10 mouse cellular contexts compared by ENCODE assay signal in the genomic region with DNA sequence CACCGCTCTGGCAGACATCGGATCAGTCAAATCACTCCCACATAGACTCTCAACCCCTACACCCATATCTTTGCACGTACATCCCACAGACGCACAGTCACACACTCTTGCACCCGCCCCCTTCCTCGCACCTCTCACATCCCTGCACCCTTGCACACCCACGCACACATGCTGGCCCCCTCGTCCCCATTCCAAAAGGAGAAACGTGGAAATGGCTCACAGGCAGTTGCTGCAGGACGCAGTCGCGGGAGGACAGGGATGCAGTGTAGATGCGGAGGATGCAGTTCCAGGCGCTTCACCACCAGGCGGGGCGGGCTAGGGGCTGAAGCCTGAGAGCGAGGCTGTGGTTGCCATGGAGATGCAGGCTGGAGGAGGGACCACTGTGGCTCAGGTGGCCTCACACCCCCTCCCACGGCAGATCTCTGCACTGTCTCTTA. TPM values are rescaled to one million over a fixed set of nuclear protein-coding genes. Genes with fewer than 3 reads are reported as not detected.
DNase-seq lines count a peak whose midpoint lies in the region; ATAC-seq and TF ChIP-seq lines count a peak whose summit lies in the region.
"Had no signal": no experiment of that assay in that cellular context is flagged by ENCODE, and none has a peak within 500 bp of the region (broad histone marks: within the 10 kb centered on the region; RNA-seq: fewer than 3 reads in every experiment).

TSS of gene Caly (minus strand) at position 307 of the 437 bp plus-strand sequence.

- peak; percentile 44 for DNase-seq in heart, postnatal 4 days
- DNase-seq in heart, postnatal 36 days = no peak
- DNase-seq in cerebellum, adult 11-12 months = peak; percentile 84
- DNase-seq in forebrain, embryonic 14.5 days (ENCODE audit: low spot score) = peak; percentile 94
- DNase-seq in layer of hippocampus, adult 2 months (ENCODE audit: low spot score in 2 of 2) = peak; percentile 91 to 94
- no peak for DNase-seq in liver, embryonic 14.5 days (ENCODE audit: low read depth in 3 of 3, low spot score in 3 of 3)
- peak; percentile 92 for DNase-seq in right cerebral cortex, postnatal 14 days
- DNase-seq in urinary bladder, postnatal 4 days (ENCODE audit: low spot score in 2 of 2) = no peak

- H3K27me3 ChIP-seq in forebrain, embryonic 14.5 days (replicated peaks; ENCODE audit: control insufficient read depth, insufficient read depth, low read length) = peaks cover 9% of the 10 kb centered on the region; the same call in 1 of the 2 replicates
- H3K27me3 ChIP-seq in liver, embryonic 14.5 days (ENCODE audit: control insufficient read depth, insufficient read depth, low read length) = peaks cover 33% of the 10 kb centered on the region

- H3K4me3 ChIP-seq in forebrain, embryonic 14.5 days (ENCODE audit: low read depth, low read length) = peak within 1 kb of the TSS; percentile 38
- H3K4me3 ChIP-seq in layer of hippocampus, adult 2 months = peak within 1 kb of the TSS; percentile 54
- no peak within 1 kb of the TSS for H3K4me3 ChIP-seq in liver, embryonic 14.5 days (ENCODE audit: insufficient read depth in 1 of 2, low read depth in 2 of 2, low read length in 2 of 2)

- WGBS in forebrain, embryonic 14.5 days = 3% methylated on average over 18 of the region's 18 CpGs
- WGBS in liver, embryonic 14.5 days (ENCODE audit: insufficient replicate concordance) = 7% methylated on average over 18 of the region's 18 CpGs

- H3K4me1 ChIP-seq in forebrain, embryonic 14.5 days (ENCODE audit: control insufficient read depth, insufficient read depth, low read length) = peaks cover 24% of the 10 kb centered on the region
- H3K4me1 ChIP-seq in liver, embryonic 14.5 days (replicated peaks; ENCODE audit: control insufficient read depth in 2 of 2, insufficient read depth in 2 of 2, low read length in 1 of 2) = no peaks in the 10 kb centered on the region

- no peaks in the 10 kb centered on the region for H3K9me3 ChIP-seq in forebrain, embryonic 14.5 days (replicated peaks; ENCODE audit: control insufficient read depth, low read length)
- H3K9me3 ChIP-seq in liver, embryonic 14.5 days (ENCODE audit: control insufficient read depth, low read length) = no peaks in the 10 kb centered on the region
- H3K9me3 ChIP-seq: G1E had no signal

- peak within 1 kb of the TSS; percentile 70 for H3K4me2 ChIP-seq in forebrain, embryonic 14.5 days (ENCODE audit: low read length)
- no peak within 1 kb of the TSS for H3K4me2 ChIP-seq in liver, embryonic 14.5 days (ENCODE audit: low read depth)

- H3K27ac ChIP-seq in forebrain, embryonic 14.5 days (ENCODE audit: low read depth, low read length) = peak within 1 kb of the TSS; percentile 85
- H3K27ac ChIP-seq in layer of hippocampus, adult 2 months = peak within 1 kb of the TSS; percentile 99
- H3K27ac ChIP-seq in liver, embryonic 14.5 days = no peak within 1 kb of the TSS

- TF ChIP-seq EP300 in liver, embryonic 14.5 days (IDR thresholded peaks at IDR 0.05; ENCODE audit: low read depth) = no peak

- TF ChIP-seq CTCF in layer of hippocampus, adult 2 months (conservative IDR thresholded peaks at IDR 0.05) = peak; percentile 75
- TF ChIP-seq CTCF in liver, embryonic 14.5 days (IDR thresholded peaks at IDR 0.05; ENCODE audit: low read depth) = peak; percentile 50

- peak within 1 kb of the TSS; percentile 69 for H3K9ac ChIP-seq in forebrain, embryonic 14.5 days (ENCODE audit: low read length)
- H3K9ac ChIP-seq in liver, embryonic 14.5 days (replicated peaks) = no peak within 1 kb of the TSS

- ATAC-seq in forebrain, embryonic 14.5 days = peak; percentile 85
- ATAC-seq in liver, embryonic 14.5 days (ENCODE audit: insufficient read depth) = peak; percentile 37; the same call in 1 of the 2 replicates

- intact Hi-C loops in heart, postnatal 36 days (cut with DNase I) = no loop called here

- no peaks in the 10 kb centered on the region for H3K36me3 ChIP-seq in forebrain, embryonic 14.5 days (ENCODE audit: control insufficient read depth, insufficient read depth, low read length)
- H3K36me3 ChIP-seq in liver, embryonic 14.5 days (replicated peaks; ENCODE audit: control insufficient read depth, insufficient read depth, low read depth) = no peaks in the 10 kb centered on the region
- H3K36me3 ChIP-seq: G1E had no signal

RNA-seq across cellular contexts. Expression of gene Caly, which starts in this region (rescaled TPM):
- total RNA-seq in heart, postnatal 4 days (2021) = under 1 TPM in 1 of 2 experiments, not detected in 1; 0.34 TPM
- not detected for total RNA-seq in heart, postnatal 36 days (2021)
- 114 and 141 TPM in 2 replicates for polyA plus RNA-seq in forebrain, embryonic 14.5 days (2014; fragmentation: Nextera tagmentation; extraction: Ambion mirVana)
- 100 to 1,000 TPM; 255 to 267 TPM for total RNA-seq in layer of hippocampus, adult 2 months (2021)
- polyA plus RNA-seq in liver, embryonic 14.5 days (2012; rRNA removed) = 0.19 TPM in 1 of 2 replicates, not detected in the other
- not detected in 2 replicates for polyA plus RNA-seq in liver, embryonic 14.5 days (2014; fragmentation: Nextera tagmentation; extraction: Ambion mirVana)
- total RNA-seq: G1E had no signal
- polyA plus RNA-seq: G1E; liver, embryonic 16.5 days had no signal

Comparison
In these comparisons a context has a peak if more than half of its experiments do, and no peak if none do; other contexts are left out.
1. RNA of gene Caly (total RNA-seq): 255 to 267 TPM in layer of hippocampus, adult 2 months; 0.34 TPM in heart, postnatal 4 days and not detected in heart, postnatal 36 days; every median in the first group is over 100 times any median in the second.
2. RNA of gene Caly (polyA plus RNA-seq): 114 to 141 TPM in forebrain, embryonic 14.5 days; 0.19 TPM in liver, embryonic 14.5 days; every median in the first group is over 10 times any median in the second.
3. Peak in DNase-seq in heart, postnatal 4 days; RNA of the gene not detected or under 1 TPM.
4. Peak in ATAC-seq in liver, embryonic 14.5 days; RNA of the gene not detected or under 1 TPM.
5. DNase-seq: peak in cerebellum, adult 11-12 months (single experiment), forebrain, embryonic 14.5 days (single experiment), layer of hippocampus, adult 2 months (2 of 2) and right cerebral cortex, postnatal 14 days (single experiment); none in heart, postnatal 36 days (0 of 2), liver, embryonic 14.5 days (0 of 3) and urinary bladder, postnatal 4 days (0 of 2).
6. H3K4me3 ChIP-seq: peak in forebrain, embryonic 14.5 days (single experiment) and layer of hippocampus, adult 2 months (single experiment); none in liver, embryonic 14.5 days (0 of 2).